Mouse (Mus musculus): Measurements from ENCODE around the gene Trim24. TPM values are rescaled to one million over a fixed set of nuclear protein-coding genes. Genes with fewer than 3 reads are reported as not detected.
"Not testable (repeated sequence)": the region's sequence is repeated elsewhere in the genome, so short reads cannot be mapped to it uniquely, and the experiment has no call there.

The Trim24 gene
- polyA plus RNA-seq, 1 experiment from 2014 or later = 8.2 TPM

DNA sequence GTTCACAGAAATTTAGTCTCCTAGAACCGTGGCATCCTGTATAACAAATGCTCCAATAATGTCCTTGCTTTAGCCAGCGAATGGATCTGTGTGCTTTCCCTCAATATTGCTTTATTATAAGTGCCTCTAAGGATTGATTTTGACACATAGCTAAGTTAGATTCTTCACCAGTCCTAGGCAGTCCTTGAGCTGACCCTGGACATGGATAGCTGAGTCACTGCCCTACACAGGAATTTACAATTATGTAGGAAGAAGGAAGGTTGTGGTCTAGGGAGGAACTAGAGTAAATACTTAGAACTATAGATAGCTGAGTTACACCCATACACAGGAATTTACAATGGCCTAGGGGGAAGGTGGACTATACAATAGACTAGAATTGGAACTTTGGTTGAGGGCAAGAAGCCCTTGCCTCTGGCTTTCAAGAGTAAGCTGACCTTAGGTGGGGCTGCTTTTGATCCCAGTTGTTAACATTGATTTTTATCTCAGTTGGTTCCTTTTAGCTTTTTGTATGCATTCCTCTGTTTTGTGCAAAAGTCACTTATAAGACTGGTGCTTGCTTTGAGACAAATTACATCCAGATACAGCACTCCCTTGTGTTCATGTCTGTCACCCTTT, 33.6 kb upstream of the Trim24 start:
- H3K9me3 ChIP-seq (replicated peaks; ENCODE audit: control insufficient read depth, low read length); H3K4me1 ChIP-seq (ENCODE audit: control insufficient read depth, insufficient read depth, low read length); H3K4me3 ChIP-seq (ENCODE audit: low read length); H3K4me2 ChIP-seq (ENCODE audit: low read depth, low read length); H3K27ac ChIP-seq (ENCODE audit: low read length); H3K9ac ChIP-seq (ENCODE audit: low read length); H3K36me3 ChIP-seq (ENCODE audit: control insufficient read depth, insufficient read depth); ATAC-seq (replicated peaks; ENCODE audit: extremely low read depth, insufficient read depth, low FRiP score); H3K27me3 ChIP-seq (ENCODE audit: control insufficient read depth, insufficient read depth, low read length): not testable (repeated sequence)
- 83% methylated on average over 2 of the region's 2 CpGs for WGBS

DNA sequence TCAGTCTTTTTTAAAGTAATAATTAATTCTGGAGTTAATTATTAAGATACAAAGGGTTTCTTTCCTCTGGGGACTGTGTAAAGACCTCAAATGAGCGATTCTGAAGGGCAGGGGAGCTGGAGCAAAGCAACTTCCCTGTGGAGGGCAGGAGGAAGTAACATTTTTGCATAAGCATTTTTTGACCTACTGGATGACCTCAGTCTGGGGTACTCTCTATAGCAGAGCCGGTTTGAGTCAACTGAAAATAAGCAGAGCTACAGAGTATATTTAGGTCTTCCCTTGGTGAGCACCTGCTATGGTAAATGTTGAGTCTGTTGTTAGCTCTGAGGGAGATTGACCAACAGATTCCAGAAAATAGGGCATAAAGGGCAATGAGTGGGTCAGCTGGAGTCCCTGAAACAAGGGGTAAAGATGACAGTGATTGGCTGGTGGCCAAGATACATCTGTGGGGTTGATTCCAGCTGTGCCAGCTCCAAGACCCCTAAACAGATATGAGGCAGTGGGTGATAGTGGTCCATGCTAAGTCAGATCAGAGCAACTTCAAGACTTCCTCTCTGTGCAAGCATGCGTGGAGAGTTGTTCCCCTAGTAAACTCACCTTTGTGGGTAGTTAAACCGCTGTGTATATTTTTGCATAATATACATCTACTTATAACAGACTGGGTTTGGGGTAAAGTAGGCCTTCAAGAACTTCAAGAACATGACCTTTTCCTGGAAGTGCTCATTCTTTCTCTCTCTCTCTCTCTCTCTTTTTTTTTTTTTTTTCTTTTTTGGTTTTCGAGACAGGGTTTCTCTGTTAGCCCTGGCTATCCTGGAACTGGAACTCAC, 27.6 kb upstream of the Trim24 start:
- 70% methylated on average over 5 of the region's 5 CpGs for WGBS
- Histone ChIP-seq H3K4me3 (ENCODE audit: low read length) (no peak overlapping the region), H3K9ac (ENCODE audit: low read length) (no peak overlapping the region), H3K27me3 (ENCODE audit: control insufficient read depth, insufficient read depth, low read length) (no peaks in the 10 kb centered on the region), H3K27ac (ENCODE audit: low read length) (no peak overlapping the region), H3K4me1 (ENCODE audit: control insufficient read depth, insufficient read depth, low read length) (no peaks in the 10 kb centered on the region), H3K4me2 (ENCODE audit: low read depth, low read length) (no peak overlapping the region), H3K9me3 (replicated peaks; ENCODE audit: control insufficient read depth, low read length) (no peaks in the 10 kb centered on the region), H3K36me3 (ENCODE audit: control insufficient read depth, insufficient read depth) (no peaks in the 10 kb centered on the region)
- no peak for ATAC-seq (replicated peaks; ENCODE audit: extremely low read depth, insufficient read depth, low FRiP score)

- Histone ChIP-seq H3K9me3 (replicated peaks; ENCODE audit: control insufficient read depth, low read length) (0 out of 2 replicates have a peak, but pooled peaks cover 7% of the 10 kb centered on the region), H3K4me3 (ENCODE audit: low read length) (no peak overlapping the region), H3K27ac (ENCODE audit: low read length) (no peak overlapping the region), H3K4me1 (ENCODE audit: control insufficient read depth, insufficient read depth, low read length) (no peaks in the 10 kb centered on the region), H3K9ac (ENCODE audit: low read length) (no peak overlapping the region), H3K27me3 (ENCODE audit: control insufficient read depth, insufficient read depth, low read length) (no peaks in the 10 kb centered on the region), H3K4me2 (ENCODE audit: low read depth, low read length) (no peak overlapping the region), H3K36me3 (ENCODE audit: control insufficient read depth, insufficient read depth) (no peaks in the 10 kb centered on the region)
- ATAC-seq (replicated peaks; ENCODE audit: extremely low read depth, insufficient read depth, low FRiP score) = no peak
- 81% methylated on average over 8 of the region's 8 CpGs for WGBS
These were observed 26.9 kb upstream of the Trim24 start for GRCm38 (mm10) chr6:37843647-37844273.

DNA sequence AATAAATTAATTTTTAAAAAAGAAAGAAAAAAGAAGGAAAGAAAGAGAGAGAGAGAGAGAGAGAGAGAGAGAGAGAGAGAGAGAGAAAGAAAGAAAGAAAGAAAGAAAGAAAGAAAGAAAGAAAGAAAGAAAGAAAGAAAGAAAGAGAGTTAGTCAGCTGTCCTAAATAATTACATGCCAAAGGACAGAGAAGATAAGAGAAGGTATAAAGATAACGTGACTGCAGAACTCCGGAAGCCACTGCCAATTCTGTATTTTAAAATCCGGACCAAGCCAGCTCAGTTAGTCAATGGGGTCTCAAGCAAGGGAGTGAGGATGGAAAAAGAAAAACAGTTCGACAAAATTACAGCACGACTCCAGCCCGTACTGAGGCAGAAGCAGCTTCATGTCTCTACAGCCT, 25.7 kb upstream of the Trim24 start:
- H3K4me2 ChIP-seq (ENCODE audit: low read depth, low read length); ATAC-seq (replicated peaks; ENCODE audit: extremely low read depth, insufficient read depth, low FRiP score); H3K4me1 ChIP-seq (ENCODE audit: control insufficient read depth, insufficient read depth, low read length); H3K9me3 ChIP-seq (replicated peaks; ENCODE audit: control insufficient read depth, low read length); H3K27me3 ChIP-seq (ENCODE audit: control insufficient read depth, insufficient read depth, low read length); H3K4me3 ChIP-seq (ENCODE audit: low read length); H3K36me3 ChIP-seq (ENCODE audit: control insufficient read depth, insufficient read depth); H3K9ac ChIP-seq (ENCODE audit: low read length); H3K27ac ChIP-seq (ENCODE audit: low read length): not testable (repeated sequence)
- 47% methylated on average over 6 of the region's 6 CpGs for WGBS

DNA sequence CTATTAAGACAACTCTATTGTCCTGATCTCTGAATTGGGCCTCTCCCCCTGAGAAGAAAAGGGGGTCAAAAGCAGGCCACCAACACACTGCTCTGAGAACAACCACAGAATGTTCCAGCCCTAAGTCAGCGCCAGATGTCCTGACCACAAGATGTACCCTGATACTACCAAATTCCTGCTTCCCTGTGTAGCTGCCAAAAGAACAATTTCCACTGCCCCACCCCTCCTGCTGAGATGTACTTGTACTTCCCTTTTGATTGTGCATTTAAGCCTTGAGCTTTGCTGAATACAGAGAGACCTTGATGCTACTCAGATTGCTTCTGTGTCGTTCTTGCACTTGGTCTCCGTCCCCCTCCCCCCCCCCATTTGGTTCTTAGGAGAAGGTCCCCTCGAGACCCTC, 23.1 kb upstream of the Trim24 start:
- H3K27me3 ChIP-seq (ENCODE audit: control insufficient read depth, insufficient read depth, low read length); ATAC-seq (replicated peaks; ENCODE audit: extremely low read depth, insufficient read depth, low FRiP score); H3K4me3 ChIP-seq (ENCODE audit: low read length); H3K4me1 ChIP-seq (ENCODE audit: control insufficient read depth, insufficient read depth, low read length); H3K27ac ChIP-seq (ENCODE audit: low read length); H3K9ac ChIP-seq (ENCODE audit: low read length); H3K36me3 ChIP-seq (ENCODE audit: control insufficient read depth, insufficient read depth); H3K4me2 ChIP-seq (ENCODE audit: low read depth, low read length): not testable (repeated sequence)
- WGBS = 73% methylated on average over 4 of the region's 4 CpGs
- peaks cover 12% of the 10 kb centered on the region; the same call in 1 of the 2 replicates for H3K9me3 ChIP-seq (replicated peaks; ENCODE audit: control insufficient read depth, low read length)

DNA sequence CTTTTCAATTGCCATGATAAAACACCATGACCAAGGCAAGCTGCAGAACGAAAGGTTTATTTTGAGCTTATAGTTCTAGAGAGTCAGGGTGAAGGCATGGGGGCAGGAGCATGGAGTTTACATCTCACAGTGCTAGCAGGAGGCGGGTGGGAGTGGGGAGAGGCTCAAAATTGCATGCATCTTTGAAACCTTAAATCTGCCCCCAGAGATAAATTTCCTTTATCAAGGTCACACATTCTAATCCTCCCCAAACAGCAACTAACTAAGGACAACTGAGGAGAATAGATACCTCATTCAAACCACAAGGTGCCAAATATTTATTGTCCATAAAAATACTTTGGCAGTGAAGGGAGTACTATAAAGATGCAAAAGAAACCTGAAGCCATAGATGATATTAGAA, 19.3 kb upstream of the Trim24 start:
- WGBS = 60% methylated on average over 2 of the region's 2 CpGs
- no peak for ATAC-seq (replicated peaks; ENCODE audit: extremely low read depth, insufficient read depth, low FRiP score)
- Histone ChIP-seq H3K4me3 (ENCODE audit: low read length) (no peak overlapping the region), H3K27ac (ENCODE audit: low read length) (no peak overlapping the region), H3K4me2 (ENCODE audit: low read depth, low read length) (no peak overlapping the region), H3K27me3 (ENCODE audit: control insufficient read depth, insufficient read depth, low read length) (no peaks in the 10 kb centered on the region), H3K9me3 (replicated peaks; ENCODE audit: control insufficient read depth, low read length) (peaks cover 12% of the 10 kb centered on the region; the same call in 1 of the 2 replicates), H3K4me1 (ENCODE audit: control insufficient read depth, insufficient read depth, low read length) (no peaks in the 10 kb centered on the region), H3K9ac (ENCODE audit: low read length) (no peak overlapping the region), H3K36me3 (ENCODE audit: control insufficient read depth, insufficient read depth) (no peaks in the 10 kb centered on the region)

DNA sequence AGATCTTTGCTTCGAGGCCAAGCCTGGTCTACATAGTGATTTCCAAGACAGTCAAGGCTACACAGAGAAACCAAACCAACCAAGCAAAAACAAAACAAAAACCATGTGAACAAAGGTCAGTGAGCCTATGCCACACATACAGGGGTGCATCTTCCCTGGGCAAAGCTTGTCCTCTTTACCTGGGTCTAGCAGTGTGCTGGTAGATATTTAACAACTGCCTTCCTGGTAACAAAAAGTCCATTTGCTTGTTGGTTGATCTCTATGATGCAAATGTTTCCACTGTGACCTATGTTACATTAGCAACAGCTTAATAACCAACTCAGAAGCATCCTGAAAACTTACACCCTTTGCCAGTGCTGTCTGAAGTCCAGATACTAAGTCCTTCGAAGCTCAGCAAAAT, 17.3 kb upstream of the Trim24 start:
- Histone ChIP-seq H3K9me3 (replicated peaks; ENCODE audit: control insufficient read depth, low read length) (peaks cover 9% of the 10 kb centered on the region; the same call in 1 of the 2 replicates), H3K36me3 (ENCODE audit: control insufficient read depth, insufficient read depth) (no peaks in the 10 kb centered on the region), H3K4me1 (ENCODE audit: control insufficient read depth, insufficient read depth, low read length) (no peaks in the 10 kb centered on the region), H3K4me3 (ENCODE audit: low read length) (no peak overlapping the region), H3K4me2 (ENCODE audit: low read depth, low read length) (no peak overlapping the region), H3K27me3 (ENCODE audit: control insufficient read depth, insufficient read depth, low read length) (no peaks in the 10 kb centered on the region), H3K27ac (ENCODE audit: low read length) (no peak overlapping the region), H3K9ac (ENCODE audit: low read length) (no peak overlapping the region)
- WGBS = 91% methylated on average over 2 of the region's 2 CpGs
- no peak for ATAC-seq (replicated peaks; ENCODE audit: extremely low read depth, insufficient read depth, low FRiP score)

DNA sequence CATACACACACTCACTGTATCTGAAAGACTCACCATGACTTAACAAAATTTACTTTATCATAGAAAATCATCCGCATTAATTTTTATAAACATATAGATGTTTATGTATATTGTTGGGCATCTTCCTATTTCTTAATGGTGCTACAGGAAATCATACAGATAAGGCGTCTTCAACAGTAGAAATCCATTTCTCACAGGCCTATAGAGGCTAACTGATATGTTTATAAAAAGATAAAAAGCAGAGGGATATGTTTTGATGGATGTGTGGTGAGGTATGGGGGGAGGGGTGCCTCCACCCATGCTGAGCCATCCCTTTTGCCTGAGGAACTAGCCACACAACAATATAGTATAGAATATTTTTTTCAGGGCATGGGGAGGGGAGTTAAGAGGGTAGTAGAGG, 15.2 kb upstream of the Trim24 start:
- peaks cover 5% of the 10 kb centered on the region; the same call in 1 of the 2 replicates for H3K9me3 ChIP-seq (replicated peaks; ENCODE audit: control insufficient read depth, low read length)
- H3K27ac ChIP-seq (ENCODE audit: low read length) = no peak overlapping the region
- H3K4me3 ChIP-seq (ENCODE audit: low read length) = no peak overlapping the region
- no peaks in the 10 kb centered on the region for H3K36me3 ChIP-seq (ENCODE audit: control insufficient read depth, insufficient read depth)
- 75% methylated on average over 2 of the region's 2 CpGs for WGBS
- H3K9ac ChIP-seq (ENCODE audit: low read length) = no peak overlapping the region
- no peak for ATAC-seq (replicated peaks; ENCODE audit: extremely low read depth, insufficient read depth, low FRiP score)
- H3K4me1 ChIP-seq (ENCODE audit: control insufficient read depth, insufficient read depth, low read length) = no peaks in the 10 kb centered on the region
- H3K4me2 ChIP-seq (ENCODE audit: low read depth, low read length) = no peak overlapping the region
- no peaks in the 10 kb centered on the region for H3K27me3 ChIP-seq (ENCODE audit: control insufficient read depth, insufficient read depth, low read length)

GRCm38 (mm10) chr6:37856300-37856699, 14.3 kb upstream of the Trim24 start:
- not testable (repeated sequence) for H3K9ac ChIP-seq (ENCODE audit: low read length); H3K27me3 ChIP-seq (ENCODE audit: control insufficient read depth, insufficient read depth, low read length); ATAC-seq (replicated peaks; ENCODE audit: extremely low read depth, insufficient read depth, low FRiP score); H3K4me3 ChIP-seq (ENCODE audit: low read length); H3K4me2 ChIP-seq (ENCODE audit: low read depth, low read length); H3K27ac ChIP-seq (ENCODE audit: low read length); H3K9me3 ChIP-seq (replicated peaks; ENCODE audit: control insufficient read depth, low read length); H3K36me3 ChIP-seq (ENCODE audit: control insufficient read depth, insufficient read depth); H3K4me1 ChIP-seq (ENCODE audit: control insufficient read depth, insufficient read depth, low read length)
- 92% methylated on average over 9 of the region's 9 CpGs for WGBS

Measured in heart, embryonic 16.5 days (tissue).